Mouse (Mus musculus): ENCODE data around the gene Hipk2. TPM values are rescaled to one million over a fixed set of nuclear protein-coding genes. Genes with fewer than 3 reads are reported as not detected.

The Hipk2 gene
- polyA plus RNA-seq, 1 experiment from 2014 or later = 12.0 TPM

DNA sequence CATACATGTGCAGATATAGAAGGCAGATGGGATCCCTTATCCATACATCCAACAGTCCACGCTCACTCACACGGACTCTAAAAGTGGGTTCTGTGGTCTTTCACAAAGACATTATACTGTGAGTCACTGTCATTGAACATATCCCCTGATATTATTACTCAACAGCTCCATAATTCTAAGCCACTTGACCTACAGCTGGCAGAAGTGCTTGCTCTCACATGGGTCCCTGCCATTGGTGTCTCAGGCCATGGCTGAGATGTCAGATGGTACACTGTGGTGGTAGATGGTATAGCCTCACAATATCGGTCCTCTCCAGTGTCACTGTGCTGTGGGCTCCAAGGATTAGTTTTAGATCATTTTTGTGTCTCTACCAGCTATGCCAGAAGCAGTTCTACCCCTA lies 42.2 kb downstream of the Hipk2 start:
- no peak for TF ChIP-seq CTCF (IDR thresholded peaks at IDR 0.05; ENCODE audit: low read depth)
- no peaks in the 10 kb centered on the region for H3K4me1 ChIP-seq (replicated peaks; ENCODE audit: control insufficient read depth, insufficient read depth, low read length)

GRCm38 (mm10) chr6:38829452-38829851 lies 46.5 kb downstream of the Hipk2 start:
- no peak for TF ChIP-seq CTCF (IDR thresholded peaks at IDR 0.05; ENCODE audit: low read depth)
- Histone ChIP-seq H3K27me3 (replicated peaks; ENCODE audit: control insufficient read depth, insufficient read depth, low read length) (no peaks in the 10 kb centered on the region), H3K9me3 (ENCODE audit: control insufficient read depth) (no peaks in the 10 kb centered on the region), H3K27ac (ENCODE audit: low read depth, low read length) (no peak overlapping the region), H3K4me1 (replicated peaks; ENCODE audit: control insufficient read depth, insufficient read depth, low read length) (no peaks in the 10 kb centered on the region), H3K36me3 (ENCODE audit: control insufficient read depth, insufficient read depth) (no peaks in the 10 kb centered on the region), H3K4me2 (replicated peaks; ENCODE audit: low read depth) (no peak overlapping the region), H3K9ac (ENCODE audit: low read depth, low read length) (no peak overlapping the region), H3K4me3 (ENCODE audit: low read depth, low read length) (no peak overlapping the region)
- ATAC-seq = no peak
- 59% methylated on average over 3 of the region's 3 CpGs for WGBS

More for the DNA sequence above, 42.2 kb downstream of the Hipk2 start:
- Histone ChIP-seq H3K27me3 (replicated peaks; ENCODE audit: control insufficient read depth, insufficient read depth, low read length) (no peaks in the 10 kb centered on the region), H3K9me3 (ENCODE audit: control insufficient read depth) (no peaks in the 10 kb centered on the region), H3K36me3 (ENCODE audit: control insufficient read depth, insufficient read depth) (no peaks in the 10 kb centered on the region), H3K9ac (ENCODE audit: low read depth, low read length) (no peak overlapping the region), H3K4me2 (replicated peaks; ENCODE audit: low read depth) (no peak overlapping the region), H3K27ac (ENCODE audit: low read depth, low read length) (no peak overlapping the region), H3K4me3 (ENCODE audit: low read depth, low read length) (no peak overlapping the region)
- no peak for ATAC-seq
- 91% methylated on average over 3 of the region's 3 CpGs for WGBS

DNA sequence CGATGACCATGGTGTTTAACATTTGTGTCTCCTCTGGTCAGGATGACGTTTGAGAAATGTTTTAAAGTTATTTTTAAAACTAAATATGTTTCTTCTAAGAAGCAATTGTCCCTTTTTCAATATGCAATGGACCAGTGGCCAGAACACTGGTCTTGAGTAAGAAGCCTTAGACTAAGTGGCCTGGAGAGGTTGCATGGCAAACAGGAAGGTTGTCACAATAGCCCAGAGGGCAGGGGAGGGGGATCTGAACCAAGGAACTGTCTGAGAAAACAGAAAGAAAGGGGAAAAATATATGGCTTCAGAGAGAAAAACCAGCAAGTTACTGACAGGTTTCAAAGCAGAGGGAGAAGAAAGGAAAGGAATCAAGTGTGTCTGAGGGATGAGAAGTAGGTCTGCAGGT lies 47.8 kb downstream of the Hipk2 start:
- no peaks in the 10 kb centered on the region for H3K9me3 ChIP-seq (ENCODE audit: control insufficient read depth)
- no peaks in the 10 kb centered on the region for H3K36me3 ChIP-seq (ENCODE audit: control insufficient read depth, insufficient read depth)
- WGBS = 77% methylated on average over 2 of the region's 2 CpGs
- peak overlapping the region; percentile 47; the same call in 1 of the 2 replicates for H3K27ac ChIP-seq (ENCODE audit: low read depth, low read length)
- ATAC-seq = no peak
- no peaks in the 10 kb centered on the region for H3K27me3 ChIP-seq (replicated peaks; ENCODE audit: control insufficient read depth, insufficient read depth, low read length)
- H3K4me2 ChIP-seq (replicated peaks; ENCODE audit: low read depth) = 0 out of 2 replicates have a peak overlapping the region, but pooled peaks have one; percentile 37
- H3K9ac ChIP-seq (ENCODE audit: low read depth, low read length) = no peak overlapping the region
- no peak for TF ChIP-seq CTCF (IDR thresholded peaks at IDR 0.05; ENCODE audit: low read depth)
- H3K4me1 ChIP-seq (replicated peaks; ENCODE audit: control insufficient read depth, insufficient read depth, low read length) = no peaks in the 10 kb centered on the region
- H3K4me3 ChIP-seq (ENCODE audit: low read depth, low read length) = no peak overlapping the region

- TF ChIP-seq CTCF (IDR thresholded peaks at IDR 0.05; ENCODE audit: low read depth) = peak; percentile 70
- Histone ChIP-seq H3K27me3 (replicated peaks; ENCODE audit: control insufficient read depth, insufficient read depth, low read length) (no peaks in the 10 kb centered on the region), H3K4me3 (ENCODE audit: low read depth, low read length) (no peak overlapping the region), H3K27ac (ENCODE audit: low read depth, low read length) (peak overlapping the region; percentile 47; the same call in 1 of the 2 replicates), H3K9ac (ENCODE audit: low read depth, low read length) (no peak overlapping the region), H3K4me2 (replicated peaks; ENCODE audit: low read depth) (peak overlapping the region; percentile 37; the same call in 1 of the 2 replicates), H3K36me3 (ENCODE audit: control insufficient read depth, insufficient read depth) (no peaks in the 10 kb centered on the region), H3K9me3 (ENCODE audit: control insufficient read depth) (no peaks in the 10 kb centered on the region), H3K4me1 (replicated peaks; ENCODE audit: control insufficient read depth, insufficient read depth, low read length) (no peaks in the 10 kb centered on the region)
- 40% methylated on average over 5 of the region's 5 CpGs for WGBS
- peak; percentile 47; the same call in 1 of the 2 replicates for ATAC-seq
Measured at GRCm38 (mm10) chr6:38827435-38827834, 48.5 kb downstream of the Hipk2 start.

- Histone ChIP-seq H3K36me3 (ENCODE audit: control insufficient read depth, insufficient read depth) (no peaks in the 10 kb centered on the region), H3K9ac (ENCODE audit: low read depth, low read length) (no peak overlapping the region), H3K27me3 (replicated peaks; ENCODE audit: control insufficient read depth, insufficient read depth, low read length) (no peaks in the 10 kb centered on the region), H3K4me1 (replicated peaks; ENCODE audit: control insufficient read depth, insufficient read depth, low read length) (no peaks in the 10 kb centered on the region), H3K9me3 (ENCODE audit: control insufficient read depth) (no peaks in the 10 kb centered on the region), H3K4me2 (replicated peaks; ENCODE audit: low read depth) (no peak overlapping the region), H3K4me3 (ENCODE audit: low read depth, low read length) (no peak overlapping the region), H3K27ac (ENCODE audit: low read depth, low read length) (no peak overlapping the region)
- TF ChIP-seq CTCF (IDR thresholded peaks at IDR 0.05; ENCODE audit: low read depth) = no peak
- 69% methylated on average over 3 of the region's 3 CpGs for WGBS
- no peak for ATAC-seq
Measured at GRCm38 (mm10) chr6:38826857-38827256, 49.1 kb downstream of the Hipk2 start.

DNA sequence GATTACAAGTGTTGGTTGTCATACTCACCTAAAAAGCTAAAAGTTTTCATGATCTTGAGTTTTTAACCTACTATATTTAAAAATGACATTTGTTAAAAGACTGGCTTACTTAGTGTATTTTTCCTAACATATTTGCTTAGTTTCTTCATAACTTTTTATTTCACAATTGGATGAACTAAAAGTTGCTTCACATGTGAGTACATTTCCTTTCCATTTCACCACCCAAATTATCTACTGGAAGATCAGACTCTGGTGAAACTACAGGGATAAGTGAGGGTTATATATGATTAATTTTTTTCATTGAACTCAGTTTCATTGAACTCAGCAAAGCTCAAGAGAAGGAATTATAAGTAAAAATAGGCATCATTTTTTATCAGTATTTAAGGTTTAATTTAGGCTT lies 50.1 kb downstream of the Hipk2 start:
- Histone ChIP-seq H3K27me3 (replicated peaks; ENCODE audit: control insufficient read depth, insufficient read depth, low read length) (no peaks in the 10 kb centered on the region), H3K9ac (ENCODE audit: low read depth, low read length) (no peak overlapping the region), H3K4me2 (replicated peaks; ENCODE audit: low read depth) (no peak overlapping the region), H3K36me3 (ENCODE audit: control insufficient read depth, insufficient read depth) (no peaks in the 10 kb centered on the region), H3K4me1 (replicated peaks; ENCODE audit: control insufficient read depth, insufficient read depth, low read length) (no peaks in the 10 kb centered on the region), H3K27ac (ENCODE audit: low read depth, low read length) (no peak overlapping the region), H3K9me3 (ENCODE audit: control insufficient read depth) (no peaks in the 10 kb centered on the region), H3K4me3 (ENCODE audit: low read depth, low read length) (no peak overlapping the region)
- ATAC-seq = no peak
- TF ChIP-seq CTCF (IDR thresholded peaks at IDR 0.05; ENCODE audit: low read depth) = no peak

DNA sequence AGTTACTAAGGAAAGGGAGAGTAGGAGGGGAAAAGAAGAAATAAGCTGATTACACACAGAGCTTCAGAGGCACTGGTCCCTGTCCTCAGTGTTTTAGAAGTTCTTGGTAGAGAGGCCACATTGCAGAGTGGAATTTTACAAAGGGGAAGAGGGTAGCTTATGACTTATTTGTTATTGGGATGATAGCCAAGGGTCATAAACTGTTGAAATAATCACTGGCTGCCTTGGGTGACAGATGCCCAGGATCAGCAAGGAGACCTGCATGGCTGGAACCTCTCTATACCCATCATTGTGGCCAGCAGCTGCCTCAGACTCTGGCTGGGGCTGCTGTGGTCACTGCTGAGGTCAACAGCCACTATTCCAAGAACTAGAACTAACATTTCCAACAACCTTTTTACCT lies 52.1 kb downstream of the Hipk2 start:
- Histone ChIP-seq H3K9ac (ENCODE audit: low read depth, low read length) (no peak overlapping the region), H3K4me1 (replicated peaks; ENCODE audit: control insufficient read depth, insufficient read depth, low read length) (no peaks in the 10 kb centered on the region), H3K27ac (ENCODE audit: low read depth, low read length) (no peak overlapping the region), H3K27me3 (replicated peaks; ENCODE audit: control insufficient read depth, insufficient read depth, low read length) (no peaks in the 10 kb centered on the region), H3K9me3 (ENCODE audit: control insufficient read depth) (no peaks in the 10 kb centered on the region), H3K4me3 (ENCODE audit: low read depth, low read length) (no peak overlapping the region), H3K4me2 (replicated peaks; ENCODE audit: low read depth) (no peak overlapping the region), H3K36me3 (ENCODE audit: control insufficient read depth, insufficient read depth) (peaks cover 7% of the 10 kb centered on the region)
- no peak for TF ChIP-seq CTCF (IDR thresholded peaks at IDR 0.05; ENCODE audit: low read depth)
- ATAC-seq = no peak

Measured in intestine, postnatal 0 days (tissue).